Mouse (Mus musculus): Measurements from ENCODE around the gene Vamp2. TPM values are rescaled to one million over a fixed set of nuclear protein-coding genes. Genes with fewer than 3 reads are reported as not detected.

Gene Vamp2
- total RNA-seq, 2 experiments from 2014 or later, result 59.6 to 65.7 TPM

DNA sequence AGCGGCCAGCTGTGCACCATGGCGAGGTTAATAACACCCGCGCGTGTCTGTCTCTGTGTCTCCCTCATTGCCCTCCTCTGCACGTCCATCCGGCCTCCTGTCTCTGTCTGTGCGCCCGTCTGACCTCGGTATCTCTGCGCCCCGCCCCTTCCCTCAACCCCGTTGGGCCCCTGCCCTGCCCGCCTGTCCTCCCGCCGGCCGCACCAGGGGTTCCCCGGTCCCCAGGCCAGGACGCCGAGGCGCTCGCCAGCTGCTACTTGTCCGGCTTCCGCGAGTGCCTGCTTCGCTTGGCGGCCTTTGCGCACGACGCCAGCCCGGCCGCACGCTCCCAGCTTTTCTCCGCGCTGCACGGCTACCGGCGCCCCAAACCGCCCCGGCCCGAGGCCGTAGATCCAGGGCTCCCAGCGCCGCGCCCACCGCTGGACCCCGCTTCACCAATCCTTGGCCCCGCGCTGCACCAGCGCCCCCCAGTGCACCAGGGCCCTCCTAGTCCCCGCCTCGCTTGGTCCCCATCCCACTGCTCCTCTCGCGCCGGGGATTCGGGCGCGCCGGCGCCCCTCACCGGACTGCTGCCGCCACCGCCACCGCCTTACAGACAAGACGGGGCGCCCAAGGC, 34.2 kb downstream of the Vamp2 start, which contains the start of gene 9130213A22Rik:
Gene 9130213A22Rik, minus strand, starts transcription at position 254 of the 616 bp plus-strand sequence.
- intact Hi-C loops (cut with DNase I), result loop anchor here (1.0 kb wide), 1 partner anchor 25 kb away; no protein-coding TSS in a partner anchor
- DNase-seq (ENCODE audit: low spot score), result peak; percentile 87

DNA sequence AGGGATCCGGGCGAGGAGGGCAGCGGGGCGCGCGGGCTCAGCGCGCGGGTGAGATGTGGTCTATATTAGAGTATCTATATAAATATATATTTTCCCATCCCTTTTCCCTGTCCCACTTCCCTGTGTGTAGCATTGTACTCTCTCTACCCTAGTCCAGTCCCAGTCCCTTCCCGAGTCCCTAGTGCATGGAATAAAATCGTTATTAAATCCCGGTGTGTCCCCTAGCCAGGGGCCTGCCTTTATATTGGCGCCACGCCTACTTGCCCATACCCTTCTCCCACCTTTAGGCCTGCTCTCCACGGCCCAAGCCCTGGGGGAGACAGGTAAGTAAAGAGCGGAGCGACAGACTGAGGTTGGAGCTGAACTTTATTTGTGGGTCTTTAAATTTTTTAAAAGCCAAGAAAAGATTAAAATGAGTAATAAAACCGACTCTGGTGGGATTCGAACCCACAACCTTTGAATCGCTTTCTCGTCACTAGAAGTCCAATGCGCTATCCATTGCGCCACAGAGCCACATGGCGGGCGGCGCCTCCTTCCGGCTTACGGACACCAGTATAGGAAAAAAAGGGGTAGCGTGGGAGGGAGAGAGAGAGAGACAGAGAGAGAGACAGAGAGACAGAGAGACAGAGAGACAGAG, 34.9 kb downstream of the Vamp2 start:
- DNase-seq (ENCODE audit: low spot score), result peak; percentile 80
- intact Hi-C loops (cut with DNase I), result loop anchor here (1.0 kb wide), 1 partner anchor 60 kb away; no protein-coding TSS in a partner anchor

DNA sequence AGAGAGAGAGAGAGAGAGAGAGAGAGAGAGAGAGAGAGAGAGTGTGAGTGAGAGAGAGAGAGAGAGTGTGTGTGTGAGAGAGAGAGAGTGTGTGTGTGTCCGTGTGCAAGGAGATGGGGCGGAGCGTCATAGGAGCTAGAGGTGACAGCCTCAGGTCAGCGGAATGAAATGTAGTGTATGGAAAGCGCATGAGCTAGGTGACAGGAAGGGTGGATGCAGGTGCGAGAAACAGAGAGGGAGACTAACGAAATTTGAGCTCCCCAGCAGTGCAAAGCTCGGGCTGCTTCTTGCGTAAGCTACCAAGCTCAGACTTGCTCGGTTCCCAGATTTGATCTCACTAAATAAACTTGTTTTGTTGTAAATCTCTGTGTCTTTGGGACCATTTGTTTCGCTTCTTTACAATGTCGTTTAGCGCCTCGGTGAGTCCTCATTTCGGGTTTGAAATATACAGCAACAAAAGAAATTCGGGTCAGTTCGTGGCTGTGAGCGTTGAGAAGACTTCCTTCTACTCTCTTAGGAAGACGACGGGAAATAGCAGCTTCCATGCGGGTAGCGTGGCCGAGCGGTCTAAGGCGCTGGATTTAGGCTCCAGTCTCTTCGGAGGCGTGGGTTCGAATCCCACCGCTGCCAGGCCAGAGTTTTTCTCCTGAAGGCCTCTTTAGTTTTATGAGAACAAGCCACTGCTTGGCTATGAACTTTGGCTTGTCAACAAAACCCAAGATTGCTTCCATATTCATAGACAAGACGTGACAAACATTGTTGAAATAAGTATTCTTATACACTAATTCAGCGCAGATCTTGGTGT, 35.6 kb downstream of the Vamp2 start:
- DNase-seq (ENCODE audit: low spot score), result peak; percentile 76
- intact Hi-C loops (cut with DNase I), result loop anchor here (1.0 kb wide), 2 partner anchors 61 to 83 kb away; no protein-coding TSS in a partner anchor

DNA sequence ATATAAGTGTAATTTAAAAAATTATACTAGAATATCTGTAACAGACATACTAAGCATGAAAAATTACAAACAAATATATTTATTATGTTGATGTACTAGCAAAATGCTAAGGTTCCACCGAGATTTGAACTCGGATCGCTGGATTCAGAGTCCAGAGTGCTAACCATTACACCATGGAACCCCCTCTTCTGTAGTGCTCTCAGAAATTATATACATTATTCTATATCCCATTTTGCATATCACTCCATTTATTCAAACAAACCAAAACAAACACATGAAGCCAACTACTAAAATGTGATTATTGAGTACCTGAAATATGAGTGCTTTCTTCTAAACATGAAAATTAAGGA, 36.2 kb downstream of the Vamp2 start:
- intact Hi-C loops (cut with DNase I), result loop anchor here (1.0 kb wide), 1 partner anchor 83 kb away; no protein-coding TSS in a partner anchor
- no peak for DNase-seq (ENCODE audit: low spot score)

DNA sequence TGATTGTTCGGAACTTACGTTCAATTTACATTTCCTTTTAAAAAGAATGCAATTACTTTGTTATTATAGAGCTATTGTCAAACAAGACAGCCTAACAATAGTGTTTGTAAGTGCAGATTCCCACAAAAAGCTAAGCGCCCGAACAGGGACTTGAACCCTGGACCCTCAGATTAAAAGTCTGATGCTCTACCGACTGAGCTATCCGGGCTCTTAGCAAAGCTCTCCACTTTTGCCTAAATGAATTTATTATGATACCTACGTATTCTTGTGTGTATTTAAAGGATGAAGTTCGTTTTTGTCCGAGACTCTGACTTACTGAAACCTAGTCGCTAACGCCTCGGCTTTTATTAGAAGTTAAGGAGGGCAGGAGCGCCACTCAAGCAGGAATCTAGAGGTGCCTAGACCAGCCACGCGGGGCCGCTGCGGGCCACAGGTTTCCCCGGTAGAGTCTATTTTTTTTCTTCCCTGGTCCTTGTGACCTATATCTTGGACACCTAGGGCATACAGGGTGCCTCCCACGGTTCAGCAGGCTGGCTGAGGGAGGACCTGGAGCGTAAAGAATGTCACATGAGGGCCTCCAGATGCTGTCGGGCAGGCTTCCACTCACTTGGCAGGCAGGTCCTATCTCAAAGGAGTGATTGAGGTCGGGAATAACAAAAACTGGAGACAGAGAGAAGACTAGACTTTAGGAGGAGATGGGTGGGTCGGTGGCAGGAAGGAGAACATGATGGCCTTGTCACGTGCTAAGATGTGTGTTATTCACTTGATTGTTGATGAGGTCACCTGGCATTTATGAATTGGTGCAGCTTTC, 37.0 kb downstream of the Vamp2 start:
- intact Hi-C loops (cut with DNase I), result loop anchor here (5.0 kb wide), 1 partner anchor 117 kb away; no protein-coding TSS in a partner anchor
- DNase-seq (ENCODE audit: low spot score), result peak; percentile 65

DNA sequence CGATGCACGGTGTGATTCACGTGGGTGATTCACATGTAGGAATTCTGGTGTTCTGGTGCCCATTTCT, 37.4 kb downstream of the Vamp2 start, which contains the start of gene Aloxe3:
Gene Aloxe3, plus strand, starts transcription at position 45 of the 67 bp plus-strand sequence.
- no peak for DNase-seq (ENCODE audit: low spot score)
- intact Hi-C loops (cut with DNase I), result loop anchor here (5.0 kb wide), 1 partner anchor 117 kb away; no protein-coding TSS in a partner anchor

DNA sequence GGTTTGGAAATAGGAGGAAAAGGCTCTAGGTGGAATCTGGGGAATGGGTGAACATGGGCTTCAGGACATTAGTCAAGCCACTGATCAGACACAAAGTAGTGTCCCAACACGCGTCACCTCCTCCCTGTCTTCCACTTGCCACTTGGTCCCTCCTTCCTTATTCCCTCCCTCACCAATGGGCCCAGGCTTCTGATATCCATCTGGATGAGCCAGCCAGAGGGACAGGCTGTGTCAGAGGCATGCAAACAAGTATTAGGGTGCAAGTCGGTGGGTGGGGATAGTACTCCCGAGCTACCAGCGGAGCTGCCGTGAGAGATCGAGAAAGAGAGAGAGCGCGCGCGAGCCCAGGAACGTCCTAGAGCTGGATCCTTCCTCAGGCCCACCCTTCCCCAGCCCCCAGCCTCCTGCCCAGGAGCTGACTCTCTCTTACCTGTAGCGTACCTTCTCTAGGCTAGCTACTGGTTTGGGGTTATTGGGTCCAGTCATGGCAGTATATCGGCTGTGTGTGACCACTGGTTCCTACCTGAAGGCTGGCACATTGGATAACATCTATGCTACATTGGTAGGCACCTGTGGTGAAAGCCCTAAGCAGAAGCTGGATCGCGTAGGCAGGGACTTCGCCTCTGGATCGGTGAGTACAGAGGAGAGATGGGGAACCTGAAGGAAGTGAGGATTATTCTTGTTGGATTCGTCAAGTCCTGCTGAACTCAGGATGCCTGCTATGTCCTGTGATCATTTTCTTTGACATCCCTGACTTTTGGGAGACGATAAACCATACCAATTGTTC, 37.8 kb downstream of the Vamp2 start:
- no peak for DNase-seq (ENCODE audit: low spot score)
- intact Hi-C loops (cut with DNase I), result loop anchor here (2.0 to 5.0 kb wide), 2 partner anchors 23 to 116 kb away; no protein-coding TSS in a partner anchor

DNA sequence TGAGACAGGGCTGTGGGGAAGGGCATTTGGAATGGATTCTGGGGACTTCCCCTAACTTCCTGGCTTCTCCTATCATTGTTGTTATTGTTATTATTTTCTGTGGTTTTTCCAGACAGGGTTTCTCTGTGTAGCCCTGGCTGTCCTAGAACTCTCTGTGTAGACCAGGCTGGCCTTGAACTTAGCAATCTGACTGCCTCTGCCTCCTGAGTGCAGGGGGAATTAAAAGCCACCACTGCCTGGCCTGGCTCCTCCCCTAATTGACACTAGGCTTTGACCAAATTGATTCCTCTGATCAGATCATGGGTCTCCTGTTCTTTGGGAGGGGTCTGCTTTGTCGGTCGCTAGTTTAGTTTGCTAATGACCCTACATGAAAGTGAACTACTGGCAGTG, 38.4 kb downstream of the Vamp2 start:
- DNase-seq (ENCODE audit: low spot score), result no peak
- intact Hi-C loops (cut with DNase I), result loop anchor here (2.0 to 5.0 kb wide), 2 partner anchors 22 to 116 kb away; no protein-coding TSS in a partner anchor

DNA sequence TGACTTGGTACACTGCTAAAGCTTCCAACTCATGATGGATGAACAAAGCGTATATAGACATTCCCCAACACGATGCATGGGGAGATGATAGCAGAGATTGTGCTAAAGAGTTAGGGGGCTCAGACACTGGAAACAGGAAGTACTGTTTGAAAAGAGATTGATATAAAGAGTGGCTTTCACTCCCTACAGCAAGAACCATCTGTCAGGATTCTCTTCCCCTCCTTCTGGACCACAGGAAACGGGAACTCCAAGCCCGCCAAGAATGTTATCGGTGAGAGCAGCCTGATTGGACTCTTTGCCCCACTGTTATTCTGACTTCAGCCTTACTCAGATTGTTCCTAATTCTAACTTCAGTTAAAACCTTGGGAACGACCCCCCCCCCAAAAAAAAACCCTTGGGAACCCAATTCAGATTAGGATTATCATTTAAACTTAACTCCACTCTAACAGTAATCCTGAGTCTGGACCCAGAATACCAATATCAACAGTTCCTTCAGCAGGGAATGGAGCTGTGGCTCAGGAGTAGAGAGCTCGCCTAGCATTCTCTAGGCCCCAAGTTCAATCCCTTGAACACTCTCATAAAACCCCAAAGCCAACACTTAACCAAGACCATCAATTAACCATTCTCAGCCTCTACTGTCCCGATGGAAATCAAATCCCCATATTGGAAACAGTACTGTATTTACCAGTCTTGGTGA, 40.3 kb downstream of the Vamp2 start:
- no peak for DNase-seq (ENCODE audit: low spot score)
- intact Hi-C loops (cut with DNase I), result loop anchor here (5.0 kb wide), 1 partner anchor 114 kb away; no protein-coding TSS in a partner anchor

DNA sequence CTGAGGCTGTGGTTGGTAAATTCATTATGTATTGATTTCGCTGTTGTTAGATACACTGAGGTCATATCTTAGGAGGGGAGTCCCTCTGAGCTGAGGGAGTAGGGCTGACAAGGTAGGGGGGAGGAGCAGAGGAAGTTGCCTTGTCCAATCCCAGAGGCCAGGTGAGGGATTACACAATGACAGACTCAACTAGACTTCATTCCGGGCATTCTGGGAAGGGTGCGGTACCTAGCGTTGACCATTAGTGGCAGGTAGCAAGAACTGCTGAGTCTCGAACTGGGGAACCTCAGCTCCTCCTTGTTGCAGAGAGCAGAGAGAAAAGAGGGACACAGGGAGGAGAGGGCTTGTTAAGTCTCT, 45.3 kb downstream of the Vamp2 start:
- intact Hi-C loops (cut with DNase I), result no loop called here
- no peak for DNase-seq (ENCODE audit: low spot score)

DNA sequence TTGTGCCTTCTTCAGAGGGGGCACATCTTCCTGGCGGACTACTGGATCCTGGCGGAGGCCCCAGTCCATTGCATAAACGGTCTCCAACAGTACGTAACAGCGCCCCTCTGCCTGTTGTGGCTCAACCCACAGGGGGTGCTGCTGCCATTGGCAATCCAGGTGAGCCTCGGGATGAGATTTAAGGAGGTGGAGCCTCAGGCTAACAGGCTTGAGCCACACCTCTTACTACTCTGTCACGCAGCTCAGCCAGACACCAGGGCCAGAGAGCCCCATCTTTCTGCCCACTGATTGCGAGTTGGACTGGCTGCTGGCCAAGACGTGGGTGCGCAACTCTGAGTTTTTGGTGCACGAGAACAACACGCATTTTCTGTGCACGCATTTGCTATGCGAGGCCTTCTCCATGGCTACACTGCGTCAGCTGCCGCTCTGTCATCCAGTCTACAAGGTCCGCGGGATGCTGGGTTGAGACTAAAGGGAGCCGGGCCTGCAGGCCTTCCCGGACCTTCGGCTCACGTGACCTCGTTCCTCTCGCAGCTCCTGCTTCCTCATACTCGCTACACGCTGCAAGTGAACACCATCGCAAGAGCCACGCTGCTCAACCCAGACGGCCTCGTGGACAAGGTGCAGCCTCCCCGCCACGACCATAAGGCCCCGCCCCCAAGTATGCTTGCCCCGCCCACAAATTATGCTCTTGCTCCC, 45.8 kb downstream of the Vamp2 start:
- intact Hi-C loops (cut with DNase I), result no loop called here
- no peak for DNase-seq (ENCODE audit: low spot score)

DNA sequence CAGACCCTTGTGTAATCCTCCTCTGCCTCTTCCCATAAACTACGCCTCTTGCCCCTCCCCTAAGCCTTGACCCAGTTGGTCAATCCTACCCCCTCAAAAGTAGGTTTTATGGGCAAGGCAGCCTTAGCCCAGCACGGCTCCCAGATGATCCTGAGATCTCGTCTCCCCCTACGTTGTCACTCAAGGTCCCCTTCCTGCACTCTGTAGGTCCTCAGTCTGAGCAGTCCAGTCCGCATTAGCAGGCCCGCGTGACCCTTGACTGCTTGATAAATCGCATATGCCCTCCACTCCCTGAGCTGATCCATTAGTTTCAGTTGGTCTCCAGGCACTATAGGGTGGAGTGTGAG, 46.3 kb downstream of the Vamp2 start:
- intact Hi-C loops (cut with DNase I), result no loop called here
- DNase-seq (ENCODE audit: low spot score), result no peak

DNA sequence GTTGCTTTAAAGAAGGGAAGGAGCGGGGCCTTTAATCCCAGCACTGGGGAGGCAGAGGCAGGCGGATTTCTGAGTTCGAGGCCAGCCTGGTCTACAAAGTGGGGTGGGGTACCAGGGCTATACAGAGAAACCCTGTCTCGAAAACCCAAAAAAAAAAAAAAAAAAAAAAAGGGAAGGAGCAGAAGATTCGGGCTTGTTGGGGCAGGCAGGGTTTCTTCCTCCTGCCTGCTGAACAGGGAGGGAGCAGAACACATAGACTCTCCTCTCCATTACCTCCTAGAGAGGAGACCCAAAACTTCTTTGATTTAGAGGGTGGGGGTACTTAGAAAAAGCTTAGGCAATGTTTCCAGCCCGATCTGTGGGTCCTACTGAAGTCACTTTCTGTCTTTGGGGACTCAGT, 47.1 kb downstream of the Vamp2 start:
- no peak for DNase-seq (ENCODE audit: low spot score)
- intact Hi-C loops (cut with DNase I), result no loop called here

Other genes with a start within 250 kb of the Vamp2 start
- 10 to 100 TPM; 56.0 to 60.9 TPM for gene Ndel1, start 216.6 kb upstream of the Vamp2 start, total RNA-seq (2021)
- under 1 TPM in 1 of 2 experiments, not detected in 1; 0.08 TPM for gene Rnf222, start 199.9 kb upstream of the Vamp2 start, total RNA-seq (2021)
- 100 to 1,000 TPM; 612 to 679 TPM for gene Rpl26, start 186.9 kb upstream of the Vamp2 start, total RNA-seq (2021)
- not detected for gene Odf4, start 161.4 kb upstream of the Vamp2 start, total RNA-seq (2021)
- 10 to 100 TPM; 28.1 to 32.4 TPM for gene Arhgef15, start 131.0 kb upstream of the Vamp2 start, total RNA-seq (2021)
- 1 to 10 TPM; 6.4 to 7.4 TPM for gene Slc25a35, start 120.4 kb upstream of the Vamp2 start, total RNA-seq (2021)
- gene Rangrf, start 113.3 kb upstream of the Vamp2 start, total RNA-seq (2021), result 10 to 100 TPM; 80.3 to 89.1 TPM
- gene Pfas, start 80.0 kb upstream of the Vamp2 start, total RNA-seq (2021), result 1 to 10 TPM; 5.6 to 6.8 TPM
- gene Ctc1, start 72.6 kb upstream of the Vamp2 start, total RNA-seq (2021), result 10 to 100 TPM; 11.5 to 13.7 TPM
- gene Aurkb, start 42.8 kb upstream of the Vamp2 start, total RNA-seq (2021), result 1 to 10 TPM in 1 of 2 experiments, under 1 TPM in 1; 0.62 to 1.2 TPM
- 10 to 100 TPM; 14.4 to 16.4 TPM for gene Borcs6, start 28.8 kb upstream of the Vamp2 start, total RNA-seq (2021)
- gene Tmem107, start 17.7 kb upstream of the Vamp2 start, total RNA-seq (2021), result 1 to 10 TPM; 4.4 to 9.8 TPM
- gene Per1, start 6.7 kb downstream of the Vamp2 start, total RNA-seq (2021), result 10 to 100 TPM; 32.3 to 61.0 TPM
- under 1 TPM in 1 of 2 experiments, not detected in 1; 0.14 TPM for gene Hes7, start 31.9 kb downstream of the Vamp2 start, total RNA-seq (2021)
- under 1 TPM in 1 of 2 experiments, not detected in 1; 0.21 TPM for gene 9130213A22Rik, start 34.1 kb downstream of the Vamp2 start, total RNA-seq (2021)
- not detected for gene Aloxe3, start 37.4 kb downstream of the Vamp2 start, total RNA-seq (2021)
- not detected for gene Alox12b, start 68.5 kb downstream of the Vamp2 start, total RNA-seq (2021)
- 1 to 10 TPM; 1.6 to 1.8 TPM for gene Alox8, start 109.4 kb downstream of the Vamp2 start, total RNA-seq (2021)
- 1 to 10 TPM; 1.4 to 1.5 TPM for gene Gucy2e, start 148.5 kb downstream of the Vamp2 start, total RNA-seq (2021)
- 1 to 10 TPM; 2.6 to 5.3 TPM for gene Cntrob, start 235.3 kb downstream of the Vamp2 start, total RNA-seq (2021)
- gene Trappc1, start 235.5 kb downstream of the Vamp2 start, total RNA-seq (2021), result 10 to 100 TPM; 48.0 to 53.0 TPM
- under 1 TPM; 0.22 to 0.29 TPM for gene Kcnab3, start 237.8 kb downstream of the Vamp2 start, total RNA-seq (2021)